Mouse (Mus musculus): Measurements from ENCODE around the gene Zfp609. TPM values are rescaled to one million over a fixed set of nuclear protein-coding genes. Genes with fewer than 3 reads are reported as not detected.
"Not testable (repeated sequence)": the region's sequence is repeated elsewhere in the genome, so short reads cannot be mapped to it uniquely, and the experiment has no call there.

Zfp609 gene
- polyA plus RNA-seq, 1 experiment from 2014 or later: 8.6 TPM

DNA sequence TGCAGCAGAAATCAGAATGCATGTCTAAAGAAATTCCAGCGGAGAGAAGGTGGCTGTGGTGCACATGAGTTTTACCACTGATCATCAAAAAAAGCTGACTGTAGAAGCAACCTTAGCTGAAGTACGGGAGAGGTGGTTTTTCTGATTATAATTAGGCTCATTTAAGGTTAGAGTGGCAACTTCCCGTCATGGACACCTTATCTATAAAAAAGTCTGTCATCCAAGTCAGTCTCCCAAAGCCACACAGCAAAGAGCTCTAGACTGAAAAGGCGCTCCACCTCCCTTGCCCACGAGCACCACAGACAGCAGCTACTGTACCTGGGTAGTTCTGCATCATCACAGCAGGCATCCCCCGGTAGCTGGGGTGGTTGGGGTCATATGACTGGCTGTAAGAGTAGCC lies 126.9 kb downstream of the Zfp609 start:
- peaks cover 18% of the 10 kb centered on the region for H3K4me1 ChIP-seq (replicated peaks)
- H3K9me3 ChIP-seq: no peaks in the 10 kb centered on the region
- no peak overlapping the region for H3K4me2 ChIP-seq
- no peak overlapping the region for H3K9ac ChIP-seq
- no peak overlapping the region for H3K4me3 ChIP-seq
- ATAC-seq (ENCODE audit: low read depth): no peak
- 87% methylated on average over 6 of the region's 6 CpGs for WGBS
- no peak overlapping the region for H3K27ac ChIP-seq (replicated peaks)
- no peaks in the 10 kb centered on the region for H3K27me3 ChIP-seq
- peaks cover 91% of the 10 kb centered on the region for H3K36me3 ChIP-seq

GRCm38 (mm10) chr9:65697992-65698391 lies 129.4 kb downstream of the Zfp609 start:
- Histone ChIP-seq H3K27me3 (no peaks in the 10 kb centered on the region), H3K9ac (no peak overlapping the region), H3K4me1 (replicated peaks) (peaks cover 30% of the 10 kb centered on the region), H3K9me3 (no peaks in the 10 kb centered on the region), H3K27ac (replicated peaks) (no peak overlapping the region), H3K4me3 (no peak overlapping the region), H3K4me2 (no peak overlapping the region), H3K36me3 (peaks cover 94% of the 10 kb centered on the region)
- ATAC-seq (ENCODE audit: low read depth): no peak

GRCm38 (mm10) chr9:65697356-65697755 lies 130.0 kb downstream of the Zfp609 start:
- H3K27ac ChIP-seq (replicated peaks): no peak overlapping the region; the same call in 1 of the 2 replicates
- H3K4me2 ChIP-seq: no peak overlapping the region
- no peak for ATAC-seq (ENCODE audit: low read depth)
- peaks cover 37% of the 10 kb centered on the region for H3K4me1 ChIP-seq (replicated peaks)
- WGBS: 81% methylated on average over 7 of the region's 7 CpGs
- no peak overlapping the region for H3K4me3 ChIP-seq
- peaks cover 94% of the 10 kb centered on the region for H3K36me3 ChIP-seq
- H3K9ac ChIP-seq: no peak overlapping the region
- no peaks in the 10 kb centered on the region for H3K27me3 ChIP-seq
- no peaks in the 10 kb centered on the region for H3K9me3 ChIP-seq

DNA sequence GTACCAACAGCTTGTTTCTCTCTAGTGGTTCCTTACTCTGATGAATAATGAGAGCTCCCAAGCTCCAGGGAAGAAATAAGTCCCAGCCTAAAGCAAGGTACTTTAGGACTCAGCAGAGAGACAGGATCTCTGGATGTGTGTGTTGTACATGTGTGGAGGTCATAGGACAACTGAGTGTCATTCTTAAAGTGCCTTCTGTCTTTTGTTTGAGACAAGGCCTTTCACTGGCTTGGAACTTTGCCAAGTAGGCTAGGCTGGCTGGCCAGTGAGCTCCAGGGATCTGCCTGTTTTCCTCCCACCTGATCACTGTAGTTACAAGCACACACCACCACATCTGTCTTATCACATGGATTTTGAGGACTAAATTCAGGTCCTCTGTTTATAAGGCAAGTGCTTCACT lies 131.0 kb downstream of the Zfp609 start:
- Histone ChIP-seq H3K27me3 (no peaks in the 10 kb centered on the region), H3K4me3 (no peak overlapping the region), H3K27ac (replicated peaks) (peak overlapping the region; percentile 25), H3K9ac (no peak overlapping the region), H3K4me1 (replicated peaks) (peaks cover 46% of the 10 kb centered on the region), H3K36me3 (peaks cover 89% of the 10 kb centered on the region), H3K4me2 (no peak overlapping the region), H3K9me3 (no peaks in the 10 kb centered on the region)
- no peak for ATAC-seq (ENCODE audit: low read depth)

- Histone ChIP-seq H3K4me3 (no peak overlapping the region), H3K27ac (replicated peaks) (peak overlapping the region; percentile 25; the same call in 1 of the 2 replicates), H3K36me3 (peaks cover 86% of the 10 kb centered on the region), H3K9ac (no peak overlapping the region), H3K9me3 (no peaks in the 10 kb centered on the region), H3K4me1 (replicated peaks) (peaks cover 46% of the 10 kb centered on the region), H3K27me3 (no peaks in the 10 kb centered on the region), H3K4me2 (no peak overlapping the region)
- WGBS: 78% methylated on average over 3 of the region's 3 CpGs
- no peak for ATAC-seq (ENCODE audit: low read depth)
Observed at GRCm38 (mm10) chr9:65695646-65696045, 131.7 kb downstream of the Zfp609 start.

- Histone ChIP-seq H3K4me1 (replicated peaks) (peaks cover 46% of the 10 kb centered on the region), H3K4me2 (no peak overlapping the region), H3K9me3 (no peaks in the 10 kb centered on the region), H3K27ac (replicated peaks) (peak overlapping the region; percentile 68), H3K36me3 (peaks cover 78% of the 10 kb centered on the region), H3K9ac (peak overlapping the region; percentile 52; the same call in 1 of the 2 replicates), H3K4me3 (no peak overlapping the region), H3K27me3 (no peaks in the 10 kb centered on the region)
- WGBS: 31% methylated on average over 5 of the region's 5 CpGs
- 0 out of 2 replicates have a peak, but pooled peaks have one; percentile 10 for ATAC-seq (ENCODE audit: low read depth)
Observed at GRCm38 (mm10) chr9:65692959-65693603, 134.3 kb downstream of the Zfp609 start.

GRCm38 (mm10) chr9:65692466-65692865 lies 134.9 kb downstream of the Zfp609 start:
- Histone ChIP-seq H3K4me3 (no peak overlapping the region), H3K4me2 (no peak overlapping the region), H3K27me3 (no peaks in the 10 kb centered on the region), H3K9me3 (no peaks in the 10 kb centered on the region), H3K36me3 (peaks cover 78% of the 10 kb centered on the region), H3K27ac (replicated peaks) (peak overlapping the region; percentile 68), H3K9ac (peak overlapping the region; percentile 52; the same call in 1 of the 2 replicates), H3K4me1 (replicated peaks) (peaks cover 46% of the 10 kb centered on the region)
- 12% methylated on average over 3 of the region's 3 CpGs for WGBS
- ATAC-seq (ENCODE audit: low read depth): no peak

GRCm38 (mm10) chr9:65689869-65690268 lies 137.5 kb downstream of the Zfp609 start:
- H3K9me3 ChIP-seq; H3K4me2 ChIP-seq; H3K27ac ChIP-seq (replicated peaks); ATAC-seq (ENCODE audit: low read depth); H3K9ac ChIP-seq; H3K27me3 ChIP-seq; H3K4me3 ChIP-seq: not testable (repeated sequence)
- H3K4me1 ChIP-seq (replicated peaks): peaks cover 28% of the 10 kb centered on the region
- WGBS: 79% methylated on average over 2 of the region's 2 CpGs
- H3K36me3 ChIP-seq: peaks cover 75% of the 10 kb centered on the region

- no peak overlapping the region for H3K27ac ChIP-seq (replicated peaks)
- H3K9ac ChIP-seq: no peak overlapping the region
- peaks cover 37% of the 10 kb centered on the region for H3K36me3 ChIP-seq
- ATAC-seq (ENCODE audit: low read depth): no peak
- no peak overlapping the region for H3K4me3 ChIP-seq
- WGBS: 89% methylated on average over 2 of the region's 2 CpGs
- no peak overlapping the region for H3K4me2 ChIP-seq
- peaks cover 50% of the 10 kb centered on the region for H3K4me1 ChIP-seq (replicated peaks)
- no peaks in the 10 kb centered on the region for H3K9me3 ChIP-seq
- H3K27me3 ChIP-seq: no peaks in the 10 kb centered on the region
Observed at GRCm38 (mm10) chr9:65684704-65685103, 142.7 kb downstream of the Zfp609 start.

- no peaks in the 10 kb centered on the region for H3K27me3 ChIP-seq
- H3K4me2 ChIP-seq: no peak overlapping the region
- no peak overlapping the region for H3K9ac ChIP-seq
- ATAC-seq (ENCODE audit: low read depth): no peak
- no peak overlapping the region for H3K4me3 ChIP-seq
- peaks cover 67% of the 10 kb centered on the region for H3K4me1 ChIP-seq (replicated peaks)
- peaks cover 27% of the 10 kb centered on the region for H3K36me3 ChIP-seq
- no peak overlapping the region for H3K27ac ChIP-seq (replicated peaks)
- H3K9me3 ChIP-seq: no peaks in the 10 kb centered on the region
- 79% methylated on average over 1 of the region's 1 CpGs for WGBS
Observed at GRCm38 (mm10) chr9:65682994-65683393, 144.4 kb downstream of the Zfp609 start.

DNA sequence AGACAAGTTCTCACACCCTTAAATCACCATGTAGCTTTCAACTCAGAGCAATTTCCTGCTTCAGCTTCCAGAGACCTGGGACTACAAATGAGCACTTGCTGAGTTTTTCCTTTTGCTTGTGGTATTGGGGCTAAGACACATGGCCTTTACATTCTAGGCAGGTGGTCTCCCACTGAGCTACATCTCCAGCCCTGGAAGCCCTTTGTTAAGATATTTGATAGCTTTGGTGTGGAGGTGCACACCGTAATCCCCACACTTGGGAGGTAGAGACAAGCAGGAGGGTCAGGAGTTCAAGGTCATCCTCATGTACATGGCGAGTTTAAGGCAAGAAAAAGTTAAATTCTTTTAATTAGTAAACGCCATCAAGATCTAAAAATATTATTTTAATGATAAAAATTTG lies 145.2 kb downstream of the Zfp609 start:
- Histone ChIP-seq H3K27me3 (no peaks in the 10 kb centered on the region), H3K27ac (replicated peaks) (no peak overlapping the region), H3K9me3 (no peaks in the 10 kb centered on the region), H3K4me3 (no peak overlapping the region), H3K4me1 (replicated peaks) (peaks cover 75% of the 10 kb centered on the region), H3K4me2 (no peak overlapping the region), H3K9ac (no peak overlapping the region), H3K36me3 (peaks cover 19% of the 10 kb centered on the region)
- WGBS: 87% methylated on average over 3 of the region's 3 CpGs
- ATAC-seq (ENCODE audit: low read depth): no peak

- Histone ChIP-seq H3K27me3 (no peaks in the 10 kb centered on the region), H3K9me3 (no peaks in the 10 kb centered on the region), H3K4me2 (no peak overlapping the region), H3K4me3 (no peak overlapping the region), H3K27ac (replicated peaks) (no peak overlapping the region; the same call in 1 of the 2 replicates), H3K4me1 (replicated peaks) (peaks cover 77% of the 10 kb centered on the region), H3K36me3 (peaks cover 13% of the 10 kb centered on the region), H3K9ac (no peak overlapping the region)
- no peak for ATAC-seq (ENCODE audit: low read depth)
- 95% methylated on average over 2 of the region's 2 CpGs for WGBS
Observed at GRCm38 (mm10) chr9:65681634-65681940, 145.8 kb downstream of the Zfp609 start.

Measured in neural tube, embryonic 13.5 days (tissue).